Mouse (Mus musculus): ENCODE measurements at regions not wholly inside any gene's neighbourhood (a gene's known extent, or its start where the extent isn't known, plus 50 kb on each side); places are given as distances from the start of the nearest gene placed in this dataset.
"Not testable (repeated sequence)": the region's sequence is repeated elsewhere in the genome, so short reads cannot be mapped to it uniquely, and the experiment has no call there.

DNA sequence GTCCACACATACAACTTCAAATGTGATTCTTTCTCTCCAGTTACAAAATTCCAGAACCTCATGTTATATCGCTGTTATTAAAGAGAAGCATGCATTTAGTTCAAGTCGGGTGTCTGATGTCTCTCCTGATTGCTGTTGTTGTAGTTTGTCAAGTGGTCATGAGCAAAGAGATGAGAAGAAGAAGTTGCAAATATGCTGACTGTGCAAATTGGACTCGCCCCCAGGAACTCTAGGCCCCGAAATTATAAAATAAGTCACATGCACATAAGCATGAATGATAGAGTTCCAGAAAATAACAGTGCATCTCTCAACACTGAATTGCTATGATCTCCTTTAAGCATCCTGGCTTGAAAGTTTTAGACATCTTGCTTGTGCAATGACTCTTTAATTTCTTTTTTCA, 53.3 kb downstream of the Kif2b start:
- DNase-seq = no peak

DNA sequence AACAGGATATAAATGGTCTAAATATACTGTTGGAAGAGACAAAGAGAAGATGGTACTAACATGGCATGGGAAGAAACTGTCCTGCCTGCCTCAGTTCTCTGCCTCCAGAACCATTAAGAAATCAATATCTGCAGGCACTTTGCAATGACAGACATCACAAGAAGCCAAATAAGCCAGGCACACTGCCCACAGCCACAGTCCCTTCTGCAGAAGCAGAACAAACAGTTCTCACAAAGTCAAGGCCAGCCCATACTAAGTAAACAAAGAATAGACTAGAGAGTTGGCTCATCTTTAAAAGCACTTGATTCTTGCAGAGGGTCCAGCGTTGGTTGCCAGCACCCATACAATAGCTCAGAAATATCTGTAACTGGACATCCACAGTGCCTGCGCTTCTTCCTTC, 98.1 kb downstream of the Kif2b start:
- DNase-seq = peak; percentile 1

DNA sequence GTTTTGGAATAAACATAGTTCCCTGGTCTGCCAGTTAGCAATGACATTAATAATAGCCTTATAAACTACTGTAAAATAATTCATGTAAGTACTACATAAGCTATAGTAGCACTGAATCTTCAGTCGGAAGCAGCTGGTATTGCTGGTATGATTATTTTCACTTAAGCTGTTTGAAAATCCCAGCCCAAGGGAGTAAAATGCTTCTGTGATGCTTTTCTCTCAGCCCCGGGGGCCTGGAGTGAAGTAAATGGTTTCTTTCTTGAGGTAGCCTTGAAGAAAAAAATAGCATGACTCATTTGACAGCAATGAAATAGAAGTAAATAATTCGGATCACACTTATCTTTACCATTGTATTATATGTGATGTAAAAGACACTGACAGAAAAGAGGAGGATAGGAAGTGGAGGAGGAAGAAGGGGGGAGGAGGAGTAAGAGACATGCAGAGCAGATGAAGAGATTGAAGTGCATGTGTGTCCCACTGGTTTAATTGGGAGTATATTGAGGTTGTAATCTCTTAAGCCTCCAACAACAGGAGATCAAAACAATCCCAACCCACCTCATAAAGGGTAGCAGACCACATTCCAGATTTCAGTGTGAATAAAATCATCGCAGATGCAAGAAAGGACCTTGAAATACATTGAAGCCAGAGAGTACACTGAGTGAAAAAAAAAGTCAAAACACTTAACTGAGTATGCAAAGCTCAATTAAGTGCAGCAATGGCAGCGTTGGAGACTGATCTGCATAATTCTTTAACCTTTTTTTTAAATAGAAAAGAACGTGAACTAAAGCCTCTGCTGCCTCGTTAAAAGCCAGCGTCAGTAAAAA, 113.6 kb downstream of the Kif2b start:
- DNase-seq = no peak

DNA sequence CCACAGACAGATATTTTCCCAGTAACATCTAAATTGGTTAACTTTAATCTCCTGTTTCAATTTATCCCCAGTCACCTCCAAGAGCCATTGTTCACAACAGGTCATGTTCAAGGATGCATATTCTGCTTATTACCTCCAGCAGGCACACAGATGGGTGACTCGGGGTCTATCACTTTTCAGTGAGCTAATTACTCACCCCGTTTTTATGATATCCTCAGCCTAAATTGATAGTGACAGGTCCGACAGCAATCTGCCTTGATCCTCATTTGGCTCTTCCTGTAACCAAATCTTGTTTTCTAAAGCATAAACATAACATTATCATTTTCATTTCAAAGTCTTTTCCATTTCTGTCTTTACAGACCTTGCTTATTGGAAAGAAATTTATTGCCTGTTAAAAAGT, 115.4 kb downstream of the Kif2b start:
- no peak for DNase-seq

DNA sequence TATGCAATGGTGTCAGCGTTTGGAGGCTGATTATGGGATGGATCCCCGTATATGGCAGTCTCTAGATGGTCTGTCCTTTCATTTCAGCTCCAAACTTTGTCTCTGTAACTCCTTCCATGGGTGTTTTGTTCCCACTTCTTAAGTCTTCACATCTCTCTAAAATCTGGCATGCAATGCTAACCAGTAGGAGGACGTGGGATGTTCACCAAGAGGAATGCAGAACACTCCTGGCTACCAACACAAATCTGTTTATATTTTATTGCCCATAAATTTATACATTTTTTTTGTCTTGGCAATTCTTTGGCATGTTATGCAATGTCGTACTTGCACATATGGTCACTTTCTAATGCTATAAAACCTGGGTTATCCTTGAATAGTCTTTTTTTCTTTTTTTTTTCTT, 135.0 kb downstream of the Kif2b start:
- DNase-seq = no peak

DNA sequence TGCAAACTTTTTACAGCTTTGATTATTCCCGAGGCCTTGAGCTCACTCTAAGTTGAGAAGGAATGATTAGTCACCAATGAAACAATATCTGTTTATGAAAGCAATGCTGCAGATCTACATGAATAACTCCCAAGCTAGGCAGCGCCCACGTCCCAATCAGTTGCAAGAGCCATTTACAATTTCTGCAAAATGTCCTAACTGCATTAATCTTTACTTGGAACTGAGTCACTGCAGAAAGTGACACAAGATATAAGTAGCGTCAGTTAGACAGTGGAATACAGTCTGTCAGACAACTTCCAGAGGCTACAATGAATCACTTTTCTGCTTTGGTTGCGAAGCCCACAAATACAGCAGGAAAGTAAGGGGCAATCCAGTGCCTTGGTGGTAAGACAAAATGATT, 145.2 kb downstream of the Kif2b start:
- no peak for DNase-seq

DNA sequence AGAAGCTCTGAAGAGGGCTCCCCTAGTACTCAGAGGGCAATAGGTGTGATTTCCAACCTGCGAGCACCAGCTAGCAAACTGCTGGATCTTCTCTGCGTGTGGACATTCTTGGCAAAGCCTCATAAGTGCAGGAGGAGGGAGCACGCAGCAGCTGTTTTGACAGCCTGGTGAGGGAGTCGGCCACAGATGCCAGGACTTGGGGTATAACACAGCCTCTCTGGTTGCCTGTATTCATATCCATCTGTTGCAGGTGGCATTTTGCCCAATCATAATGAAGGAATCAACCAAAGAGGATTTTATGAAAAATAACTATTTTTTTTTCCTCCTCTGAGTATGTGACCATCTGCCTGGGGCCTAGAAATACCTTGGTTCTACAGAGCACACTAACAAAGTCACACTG, 150.6 kb downstream of the Kif2b start:
- peak; percentile 21 to 27 for DNase-seq

DNA sequence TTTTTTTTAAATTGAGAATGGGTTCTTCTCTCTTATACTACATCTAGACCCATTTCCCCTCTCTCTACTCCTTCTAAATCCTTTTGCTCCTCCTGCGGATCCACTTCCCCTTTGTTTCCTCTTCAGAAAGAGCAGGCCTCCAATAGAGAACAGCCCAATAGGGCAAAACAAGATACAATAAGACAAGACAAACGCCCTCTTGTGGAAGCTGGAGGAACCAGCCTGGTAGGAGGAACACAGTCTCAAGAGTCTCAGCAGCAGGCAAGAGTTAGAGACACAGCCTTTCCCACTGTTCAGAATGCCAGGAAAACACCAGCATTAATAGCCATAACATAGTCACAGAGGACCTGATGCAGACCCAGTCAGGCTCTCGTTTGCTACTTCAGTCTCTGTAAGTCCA, 190.2 kb downstream of the Kif2b start:
- DNase-seq = no peak

DNA sequence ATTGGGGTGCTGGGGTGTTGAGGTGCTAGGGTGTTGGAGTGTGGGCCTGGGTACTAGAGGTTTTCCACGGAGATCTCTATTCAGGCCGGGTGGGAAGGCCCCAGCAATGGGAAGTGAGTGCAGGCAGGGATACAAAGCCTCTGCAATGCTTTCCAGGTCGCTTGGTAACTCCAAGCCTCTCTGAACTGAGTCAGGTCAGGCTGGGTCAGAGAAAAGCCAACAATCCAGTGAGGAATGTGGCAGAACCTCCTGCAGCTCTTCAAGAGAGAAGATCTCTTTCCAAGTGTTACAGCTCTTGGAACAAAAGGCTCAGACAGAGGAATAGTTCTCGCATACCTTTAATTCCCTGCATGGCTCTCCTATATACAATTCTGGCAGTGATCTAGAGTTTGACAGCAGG, 220.3 kb downstream of the Kif2b start:
- DNase-seq = no peak

DNA sequence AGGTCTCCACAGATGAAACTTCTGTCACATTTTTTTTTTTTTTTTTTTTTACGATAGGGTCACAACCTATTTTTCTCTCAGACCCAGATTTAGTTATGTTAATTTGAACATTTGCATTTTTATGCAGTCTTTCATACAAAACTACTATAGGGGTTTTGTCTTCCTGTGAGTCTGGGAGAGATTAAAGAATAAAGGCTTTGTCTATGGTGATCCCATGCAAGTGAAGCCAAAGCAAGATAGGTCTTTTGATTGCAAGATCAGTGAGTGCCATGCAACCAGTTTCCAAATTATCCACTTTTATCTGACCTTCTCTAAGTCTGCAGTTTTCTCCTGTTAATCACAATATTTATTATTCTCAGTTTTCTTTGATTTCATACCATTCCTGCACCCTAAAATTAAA, 234.7 kb downstream of the Kif2b start:
- no peak for DNase-seq

DNA sequence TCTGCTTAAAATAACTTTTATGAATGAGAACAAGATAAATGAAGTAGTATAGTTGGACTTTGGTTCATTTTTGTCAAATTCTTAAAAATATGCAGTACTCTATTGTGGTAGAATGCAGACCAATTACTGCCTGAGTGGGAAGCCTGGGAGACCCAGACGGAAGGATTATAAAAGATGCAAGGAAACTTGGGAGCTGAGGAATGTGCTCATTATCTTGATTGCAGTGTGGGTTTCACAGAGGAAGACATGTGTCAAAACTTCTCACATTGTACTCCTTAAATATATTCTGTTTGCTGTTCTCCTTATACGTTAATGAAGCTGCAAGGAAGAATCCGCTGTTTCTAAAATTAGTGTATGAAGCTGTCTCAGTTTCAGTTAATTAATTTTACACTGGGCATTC, 244.3 kb downstream of the Kif2b start:
- DNase-seq = no peak

DNA sequence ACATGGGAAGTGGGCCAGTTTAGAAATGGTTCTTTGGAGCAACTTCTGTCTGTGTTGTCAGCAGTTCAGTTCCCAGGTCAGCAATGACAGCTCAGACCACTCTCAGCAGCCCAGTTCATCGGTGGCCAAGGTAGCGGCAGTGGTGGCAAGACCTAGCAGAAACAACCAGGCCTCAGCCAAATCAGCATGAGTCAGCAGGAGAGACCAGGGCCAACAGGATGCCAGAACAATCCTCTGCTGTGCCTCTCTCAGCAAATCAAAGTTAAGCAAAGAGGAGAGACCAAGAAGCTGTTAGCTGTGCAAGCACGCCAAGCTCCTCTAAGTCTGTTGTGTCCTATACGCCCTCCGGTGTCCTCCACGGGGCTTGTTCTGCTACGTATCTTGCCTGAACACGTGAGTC, 249.8 kb downstream of the Kif2b start:
- no peak for DNase-seq

DNA sequence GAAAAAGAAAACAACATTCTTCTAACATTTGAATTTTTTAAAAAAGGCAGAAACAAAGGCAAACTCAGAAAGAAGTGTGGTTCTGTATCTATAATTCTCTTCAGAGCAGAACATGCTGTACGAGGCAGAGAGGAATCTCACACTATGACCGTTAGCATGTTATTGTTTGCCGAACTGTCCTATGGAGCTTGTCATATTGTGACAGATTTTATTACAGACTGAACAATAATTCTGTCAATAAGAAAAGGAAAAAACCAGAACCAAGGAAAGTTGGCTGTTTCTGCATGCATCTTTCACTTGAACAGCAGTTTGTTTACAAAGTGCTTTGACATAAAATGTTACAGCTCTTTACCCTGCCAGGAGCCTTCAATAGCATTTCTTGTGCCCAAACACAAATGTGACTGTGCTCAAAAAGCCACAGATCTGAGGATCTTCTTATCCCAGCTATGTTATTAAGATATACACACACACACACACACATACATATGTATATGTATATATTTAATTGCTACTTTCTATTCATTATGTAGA, 267.1 kb downstream of the Kif2b start:
- no peak for DNase-seq

DNA sequence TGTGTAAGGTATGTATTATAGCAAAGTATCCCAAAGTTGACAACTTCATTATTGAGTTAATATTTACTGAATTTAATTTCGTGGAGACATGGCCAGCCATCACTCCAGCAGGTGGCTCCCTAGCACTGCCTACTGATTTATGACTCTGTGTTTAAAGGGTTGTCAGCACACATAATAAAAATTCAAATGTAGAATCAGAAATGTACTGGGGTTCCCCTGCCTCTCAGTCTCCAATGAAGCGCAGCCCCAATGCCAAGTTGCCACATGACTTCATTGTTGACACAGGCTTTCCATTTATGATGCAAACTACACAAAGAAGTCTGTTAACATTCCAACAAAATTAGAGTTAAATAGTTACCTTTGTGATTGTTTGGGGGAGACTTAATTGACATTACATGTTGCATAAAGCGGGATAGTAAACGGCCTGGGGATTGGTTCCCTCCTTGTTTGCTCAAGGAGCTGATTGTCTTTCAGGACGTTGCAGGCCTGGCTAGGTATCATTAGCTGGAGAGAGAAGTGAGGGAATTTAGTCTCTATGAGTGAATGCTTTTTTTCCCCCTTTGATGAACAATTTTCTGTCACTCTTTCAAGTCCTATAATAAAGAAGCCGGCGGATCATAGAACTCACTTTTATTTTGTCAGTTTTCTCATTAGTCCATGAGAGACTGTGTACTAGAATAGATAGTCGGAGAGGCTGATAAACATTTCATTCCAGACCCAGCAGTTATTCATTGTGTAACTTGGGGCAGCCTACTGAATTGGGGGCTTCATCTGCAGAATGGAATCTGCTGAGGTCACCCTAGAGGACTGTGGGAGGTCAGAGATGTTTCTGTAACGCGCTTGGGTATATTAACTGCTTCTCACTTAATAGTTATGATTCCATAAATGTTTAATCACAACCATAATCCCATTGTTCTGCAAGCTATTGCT, 287.9 kb downstream of the Kif2b start:
- DNase-seq = peak; percentile 3 to 6

DNA sequence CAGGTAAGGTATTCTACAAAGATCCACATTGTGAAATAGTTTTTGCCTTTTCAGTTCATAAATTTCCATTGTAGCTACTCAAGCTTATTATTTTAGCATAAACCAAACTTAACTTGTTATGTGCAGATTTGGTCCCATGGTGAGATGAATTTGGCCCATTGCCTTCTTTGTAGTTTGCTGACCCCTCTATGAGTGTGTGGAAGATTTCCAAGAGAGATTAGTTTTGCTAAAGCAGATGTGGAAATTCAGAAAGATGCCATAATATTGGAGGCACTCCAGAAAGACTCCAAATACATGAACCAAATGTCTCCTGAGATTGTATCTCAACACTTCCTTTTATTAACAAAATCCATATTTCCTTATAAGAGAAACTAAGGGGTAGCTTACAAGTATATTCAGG, 291.0 kb downstream of the Kif2b start:
- no peak for DNase-seq

DNA sequence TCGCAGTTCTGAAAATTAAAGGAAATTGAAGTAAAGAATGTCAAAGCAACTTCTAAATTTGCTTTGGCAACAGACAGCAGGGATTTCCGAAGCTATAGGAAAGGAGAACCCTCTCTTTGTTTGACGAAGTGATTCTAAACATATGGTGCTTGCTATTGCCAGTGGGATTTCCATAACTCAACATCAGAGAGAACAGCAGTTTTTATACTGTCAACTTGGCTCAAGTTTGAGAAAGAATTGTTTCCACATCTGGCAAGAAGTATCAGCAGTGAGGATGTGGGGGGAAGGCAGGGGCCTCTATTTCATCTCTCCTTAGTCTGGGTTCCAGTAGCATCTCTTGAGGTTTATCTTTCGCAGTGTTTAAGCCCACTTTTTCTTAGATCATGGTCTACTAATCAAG, 315.1 kb downstream of the Kif2b start:
- no peak for DNase-seq

DNA sequence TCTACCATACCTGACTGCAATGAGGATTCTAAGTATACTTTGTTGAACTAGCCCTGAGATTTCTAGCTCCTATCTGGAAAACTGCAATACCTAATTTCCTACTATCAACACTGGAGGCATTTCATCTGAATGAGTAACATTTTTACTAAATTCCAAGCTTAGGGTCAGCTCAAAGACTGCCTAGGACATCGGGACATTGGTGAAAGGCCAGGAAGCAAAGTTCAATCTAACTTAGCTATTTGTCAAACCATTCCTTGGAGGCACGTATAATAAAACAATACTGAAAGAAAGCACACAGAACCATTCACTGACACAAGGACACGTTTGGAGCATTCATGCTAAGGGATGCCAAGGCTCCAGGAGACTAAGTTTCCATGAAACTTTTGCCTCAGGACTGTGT, 335.3 kb downstream of the Kif2b start:
- DNase-seq = not testable (repeated sequence)

DNA sequence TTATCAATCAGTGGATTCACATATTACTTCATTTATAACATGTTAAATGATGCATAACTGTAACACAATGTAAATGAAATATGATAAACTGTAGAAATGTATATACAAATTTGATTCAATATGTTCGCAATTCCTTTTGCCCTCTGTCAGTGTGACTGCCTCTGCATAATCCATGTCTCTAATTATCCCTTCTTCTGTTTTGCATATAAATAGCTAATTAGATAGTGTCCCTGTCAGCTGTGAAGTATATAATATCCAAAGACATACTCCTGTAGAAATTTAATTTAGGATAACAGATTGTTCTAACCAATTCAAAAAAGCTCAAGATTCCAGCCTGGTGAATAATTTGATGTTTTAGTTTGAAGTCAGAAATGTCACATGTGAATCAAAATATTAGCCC, 361.2 kb downstream of the Kif2b start:
- no peak for DNase-seq

DNA sequence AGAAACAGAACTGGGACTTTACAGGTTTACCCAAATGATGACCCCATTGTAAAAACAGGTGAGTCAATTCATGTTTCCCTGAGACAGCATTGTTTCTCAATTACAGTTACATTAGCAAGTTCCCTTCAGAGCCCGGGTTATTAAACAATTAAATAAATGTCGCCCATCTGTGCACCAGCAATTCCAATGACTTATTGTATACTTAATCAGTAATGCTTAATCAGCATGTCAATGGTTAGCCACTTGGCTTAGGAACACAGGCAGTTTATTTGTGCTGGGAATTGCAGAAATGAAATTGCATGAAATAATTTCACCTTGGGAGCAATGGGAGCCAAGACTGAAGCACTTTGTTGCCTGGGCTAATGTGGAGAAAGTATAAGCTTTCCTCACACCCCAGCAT, 364.3 kb downstream of the Kif2b start:
- DNase-seq = no peak

DNA sequence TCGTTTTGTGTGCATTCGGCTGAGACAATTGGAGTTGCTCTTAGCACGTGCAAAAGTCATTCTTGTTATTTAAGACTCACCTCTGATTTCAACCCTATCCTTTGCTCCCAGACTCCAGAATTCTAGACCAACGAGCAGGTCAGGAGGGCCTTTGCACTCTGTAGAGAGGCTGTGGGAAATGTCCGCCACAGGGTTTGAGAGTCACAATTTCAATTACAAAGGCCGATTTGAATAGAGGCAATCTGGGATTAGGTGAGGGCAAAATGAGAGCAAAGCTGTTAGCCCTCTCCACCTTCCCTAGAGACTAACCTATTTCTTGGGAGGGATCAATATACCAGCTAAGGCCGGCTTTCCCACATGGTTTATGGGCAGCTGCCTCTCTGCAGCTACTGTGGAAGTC, 370.9 kb downstream of the Kif2b start:
- DNase-seq = no peak

DNA sequence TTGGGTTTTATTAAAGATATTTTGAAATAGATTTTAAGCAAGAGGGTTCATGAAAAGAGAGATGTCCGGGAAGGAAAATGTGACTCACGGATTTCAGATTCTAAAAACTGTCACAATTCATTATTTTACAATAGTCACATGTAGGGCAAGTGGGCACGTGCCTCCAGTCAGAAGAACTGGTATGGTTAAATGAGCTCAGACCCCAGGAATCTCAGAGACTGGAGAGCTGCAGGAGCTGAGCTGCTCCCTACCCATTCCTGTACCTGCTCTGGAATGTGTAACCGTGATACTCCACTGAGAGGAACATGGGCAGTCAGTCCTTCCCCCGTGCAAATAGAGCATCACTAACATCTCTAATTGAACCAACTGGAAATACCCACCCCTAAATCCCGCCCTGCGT, 372.9 kb downstream of the Kif2b start:
- DNase-seq = no peak

DNA sequence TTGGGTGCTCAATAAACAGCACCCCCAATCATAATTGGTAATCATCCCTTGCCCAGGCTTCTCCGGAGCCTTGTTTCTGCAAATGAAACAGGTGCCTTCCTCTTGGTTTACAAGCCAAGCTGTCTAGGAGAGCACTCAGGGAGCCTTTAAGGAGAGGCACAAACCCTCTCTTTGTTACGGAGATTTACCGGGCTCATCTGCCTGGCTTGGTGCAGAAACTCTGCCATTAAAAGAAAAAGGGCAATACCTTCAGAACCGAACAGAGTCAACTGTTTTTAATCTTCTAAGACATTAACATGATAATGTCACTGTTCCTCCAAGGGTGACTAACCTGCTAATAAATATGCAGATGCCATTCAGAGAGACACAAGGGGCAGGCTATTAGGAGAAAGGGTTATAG, 380.5 kb downstream of the Kif2b start:
- DNase-seq = no peak

DNA sequence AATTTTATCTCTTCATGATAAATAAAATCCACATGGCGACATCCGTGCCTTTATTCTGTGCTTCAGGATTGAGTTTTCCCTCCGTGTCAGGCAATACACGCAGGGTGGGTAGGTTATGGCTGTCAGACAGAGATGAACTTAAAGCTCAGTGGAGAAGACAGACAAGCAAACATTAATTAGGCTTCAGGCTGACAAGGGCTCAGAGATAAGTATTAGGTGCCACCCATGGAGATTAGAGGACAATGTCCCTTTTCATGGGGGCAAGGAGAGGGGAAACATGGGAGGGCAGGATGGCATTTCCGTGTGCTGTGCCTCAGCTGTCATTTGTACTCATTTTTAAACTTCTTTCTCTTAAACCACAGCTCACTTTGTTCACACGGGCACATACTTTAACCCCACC, 381.0 kb downstream of the Kif2b start:
- DNase-seq = no peak

DNA sequence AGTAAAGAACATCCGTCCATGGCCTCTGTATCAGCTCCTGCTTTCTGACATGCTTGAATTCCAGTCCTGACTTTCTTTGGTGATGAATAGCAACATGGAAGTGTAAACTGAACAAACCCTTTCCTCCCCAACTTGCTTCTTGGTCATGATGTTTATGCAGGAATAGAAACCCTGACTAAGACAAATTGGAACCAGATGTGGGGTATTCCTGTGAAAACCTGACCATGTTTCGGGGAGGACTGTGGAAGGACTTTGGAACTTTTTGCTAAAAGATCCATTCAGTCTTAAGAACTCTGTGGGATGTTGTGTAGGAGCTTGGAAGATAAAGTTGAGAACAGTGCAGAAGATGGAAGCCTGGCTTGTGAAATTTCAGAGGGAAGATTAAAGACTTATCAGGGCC, 410.0 kb downstream of the Kif2b start:
- not testable (repeated sequence) for DNase-seq
